Mouse (Mus musculus) forebrain, embryonic 11.5 days (tissue): Measurements from ENCODE around the gene Phlda1. TPM values are rescaled to one million over a fixed set of nuclear protein-coding genes. Genes with fewer than 3 reads are reported as not detected.
A peak's percentile ranks its signal among the peaks of the same experiment; 100 is the strongest.
"Not testable (repeated sequence)": the region's sequence is repeated elsewhere in the genome, so short reads cannot be mapped to it uniquely, and the experiment has no call there.

Source experiments
- ATAC-seq: fragments of 200-750 bp; cut with Nextera tagmentation; replicated peaks from 2 replicates; pipeline ENCODE4 v1.8.0; 2017; ENCODE audit warnings: moderate TSS enrichment; ENCODE audit not compliant: low FRiP score
- DNase-seq: peaks from one replicate; pipeline ENCODE4 v3.0.0-alpha.2; 2017; ENCODE audit warnings: low spot score
- H3K27ac ChIP-seq: fragments of 300-500 bp; sonication (generic); 2 replicates; pipeline ENCODE4 v1.5.1; 2014; ENCODE audit warnings: low read depth, low read length
- H3K27me3 ChIP-seq: fragments of 300-500 bp; sonication (generic); 2 replicates; pipeline ENCODE4 v1.6.1; 2014; ENCODE audit warnings: mild to moderate bottlenecking, low read length, mixed read lengths; ENCODE audit not compliant: control insufficient read depth, insufficient read depth
- H3K36me3 ChIP-seq: fragments of 300-500 bp; sonication (generic); 2 replicates; pipeline ENCODE4 v1.6.1; 2014; ENCODE audit warnings: mild to moderate bottlenecking, low read length, moderate library complexity, mixed read lengths; ENCODE audit not compliant: control insufficient read depth, insufficient read depth
- H3K4me1 ChIP-seq: fragments of 300-500 bp; sonication (generic); replicated peaks from 2 replicates; pipeline ENCODE4 v1.6.1; 2014; ENCODE audit warnings: low read length, mixed read lengths; ENCODE audit not compliant: control insufficient read depth, insufficient read depth
- H3K4me2 ChIP-seq: fragments of 300-500 bp; sonication (generic); 2 replicates; pipeline ENCODE4 v1.6.1; 2014; ENCODE audit warnings: low read depth, mild to moderate bottlenecking, low read length, moderate library complexity, mixed read lengths; ENCODE audit not compliant: severe bottlenecking
- H3K4me3 ChIP-seq: fragments of 300-500 bp; sonication (generic); 2 replicates; pipeline ENCODE4 v1.5.1; 2014; ENCODE audit warnings: low read depth, low read length
- H3K9ac ChIP-seq: fragments of 300-500 bp; sonication (generic); 2 replicates; pipeline ENCODE4 v1.6.1; 2014; ENCODE audit warnings: low read length
- H3K9me3 ChIP-seq: fragments of 300-500 bp; sonication (generic); 2 replicates; pipeline ENCODE4 v1.6.1; 2016; ENCODE audit warnings: low read length, mixed read lengths; ENCODE audit not compliant: control insufficient read depth
- WGBS: fragments of 180-500 bp; shearing (Covaris S2); extraction: QIAGEN DNeasy Blood & Tissue Kit; methylation state at CpG from one replicate; pipeline ENCODE4 v1.1.7; 2014; 5-methylcytosine and 5-hydroxymethylcytosine counted together
- polyA plus RNA-seq: library from polyadenylated mRNA; unstranded; fragments of >200 nt; fragmentation: Nextera tagmentation; extraction: Ambion mirVana; gene quantifications from 2 replicates; pipeline ENCODE4 v1.2.1, GENCODE M21; 2014

The Phlda1 gene
- polyA plus RNA-seq, 1 experiment from 2014 or later = 12.5 TPM

DNA sequence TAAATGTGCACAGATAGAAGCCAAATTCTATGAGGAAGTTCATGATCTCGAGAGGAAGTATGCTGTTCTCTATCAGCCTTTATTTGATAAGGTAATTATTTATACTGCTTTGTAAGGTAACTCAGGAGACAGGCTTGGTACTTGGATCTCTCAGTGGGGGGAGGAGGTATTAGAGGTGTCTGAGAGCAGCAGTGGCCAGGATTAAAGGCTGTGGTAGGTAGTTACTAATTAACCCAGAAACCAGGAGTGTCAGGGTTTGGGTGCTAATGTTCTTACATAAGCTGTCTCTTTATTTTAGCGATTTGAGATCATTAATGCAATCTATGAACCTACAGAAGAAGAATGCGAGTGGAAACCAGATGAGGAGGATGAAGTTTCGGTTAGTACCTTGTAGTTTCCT lies 16.0 kb upstream of the Phlda1 start:
- not testable (repeated sequence) for H3K4me2 ChIP-seq, DNase-seq, H3K27me3 ChIP-seq, H3K9ac ChIP-seq, H3K9me3 ChIP-seq, H3K27ac ChIP-seq, ATAC-seq, H3K4me3 ChIP-seq, H3K36me3 ChIP-seq, H3K4me1 ChIP-seq
- 91% methylated on average over 4 of the region's 4 CpGs for WGBS

DNA sequence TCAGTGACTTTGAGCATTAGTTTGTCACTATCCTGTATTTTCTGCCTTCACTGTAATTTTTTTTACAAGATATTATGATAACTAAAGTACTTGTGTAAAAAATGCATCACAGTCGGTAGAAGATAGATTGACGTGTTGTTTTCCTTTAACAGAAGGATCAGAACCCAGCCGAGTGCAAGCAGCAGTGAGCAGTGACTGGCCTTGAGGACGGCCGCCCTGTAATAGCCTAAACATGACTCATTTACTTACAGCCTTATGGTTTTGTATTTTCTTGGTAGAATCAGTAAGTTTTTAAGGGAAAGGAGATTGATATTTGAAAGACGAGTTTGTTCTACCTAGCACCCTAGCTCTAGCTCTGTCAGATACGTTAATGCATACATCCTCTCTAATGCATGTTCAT lies 10.2 kb upstream of the Phlda1 start:
- Histone ChIP-seq H3K9ac (no peak overlapping the region), H3K4me2 (no peak overlapping the region), H3K4me1 (no peaks in the 10 kb centered on the region), H3K27me3 (no peaks in the 10 kb centered on the region), H3K4me3 (no peak overlapping the region), H3K36me3 (peaks cover 16% of the 10 kb centered on the region; the same call in 1 of the 2 replicates), H3K27ac (no peak overlapping the region), H3K9me3 (no peaks in the 10 kb centered on the region)
- DNase-seq (no peak), ATAC-seq (no peak)
- 89% methylated on average over 7 of the region's 7 CpGs for WGBS

DNA sequence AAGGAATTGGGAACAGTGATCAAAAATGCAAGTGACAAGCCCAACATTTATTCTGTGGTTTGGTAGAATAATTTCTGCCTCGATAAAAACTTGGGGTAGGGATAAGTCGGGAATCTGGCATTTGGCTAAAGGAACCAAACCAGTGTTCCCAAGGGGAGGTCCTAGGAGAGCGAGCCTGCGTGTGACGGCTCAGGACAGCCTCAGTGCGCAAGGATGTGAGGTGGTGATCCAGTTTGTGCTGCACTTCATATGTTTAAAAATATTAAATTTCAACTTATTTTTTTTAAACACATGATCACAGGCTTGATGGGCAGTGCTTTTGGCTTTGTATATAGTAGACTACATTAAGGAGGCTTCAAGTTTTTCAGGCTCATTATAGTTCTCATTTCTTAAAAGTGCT lies 6.2 kb upstream of the Phlda1 start:
- no peak for ATAC-seq
- H3K27ac ChIP-seq = no peak overlapping the region
- no peaks in the 10 kb centered on the region for H3K27me3 ChIP-seq

DNA sequence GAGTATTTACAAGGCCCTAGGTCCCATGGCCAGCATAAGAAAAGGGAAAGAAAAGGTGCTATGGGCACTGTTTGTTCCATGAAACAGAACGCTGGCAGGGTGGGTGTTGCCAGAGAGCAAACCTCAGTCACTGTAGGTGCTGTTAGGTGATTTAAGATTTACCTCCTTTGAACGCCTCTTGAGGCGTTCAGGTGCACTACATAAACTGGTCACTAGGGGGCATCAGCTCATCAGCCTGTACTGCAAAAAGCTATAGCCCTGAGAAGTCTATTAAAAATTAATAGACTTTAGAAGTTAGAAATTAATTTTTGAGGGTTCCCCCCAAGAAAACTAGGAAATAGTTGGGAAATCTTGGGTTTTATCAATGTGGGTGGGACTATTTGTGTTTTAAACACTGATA lies 3.0 kb upstream of the Phlda1 start:
- peak; percentile 82 for DNase-seq
- no peak for ATAC-seq

More for the DNA sequence above, 6.2 kb upstream of the Phlda1 start:
- WGBS = 69% methylated on average over 6 of the region's 6 CpGs
- H3K4me3 ChIP-seq = no peak overlapping the region
- H3K4me2 ChIP-seq = no peak overlapping the region
- no peak for DNase-seq
- H3K36me3 ChIP-seq = peaks cover 6% of the 10 kb centered on the region; the same call in 1 of the 2 replicates
- H3K4me1 ChIP-seq = no peaks in the 10 kb centered on the region
- no peak overlapping the region for H3K9ac ChIP-seq
- no peaks in the 10 kb centered on the region for H3K9me3 ChIP-seq

DNA sequence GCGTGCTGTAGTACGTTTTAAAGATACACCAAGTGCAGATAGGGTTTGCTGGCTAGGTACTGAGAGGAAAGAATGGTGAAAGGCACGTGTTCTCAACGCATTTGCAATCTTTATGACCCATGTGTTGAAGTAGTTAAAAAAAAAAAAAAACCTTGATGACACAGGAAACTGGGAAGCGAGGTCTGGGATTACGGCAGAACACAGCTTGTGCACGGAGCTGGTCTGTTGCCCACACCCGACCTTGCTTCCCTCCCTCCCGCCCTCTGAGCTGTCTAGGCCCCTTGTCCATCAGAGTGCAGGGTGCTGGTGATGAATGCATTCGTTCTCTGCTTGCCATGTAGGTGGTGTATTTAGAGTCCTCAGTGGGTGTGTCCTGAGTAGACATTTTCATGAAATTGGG lies 2.4 kb upstream of the Phlda1 start:
- Histone ChIP-seq H3K4me3 (no peak overlapping the region), H3K36me3 (no peaks in the 10 kb centered on the region), H3K9me3 (no peaks in the 10 kb centered on the region), H3K4me2 (no peak overlapping the region), H3K27me3 (no peaks in the 10 kb centered on the region), H3K9ac (no peak overlapping the region), H3K27ac (no peak overlapping the region), H3K4me1 (no peaks in the 10 kb centered on the region)
- DNase-seq = no peak
- WGBS = 52% methylated on average over 10 of the region's 10 CpGs
- no peak for ATAC-seq

More for the DNA sequence above, 3.0 kb upstream of the Phlda1 start:
- Histone ChIP-seq H3K36me3 (peaks cover 3% of the 10 kb centered on the region; the same call in 1 of the 2 replicates), H3K4me1 (no peaks in the 10 kb centered on the region), H3K27ac (no peak overlapping the region), H3K4me3 (no peak overlapping the region), H3K9me3 (no peaks in the 10 kb centered on the region), H3K4me2 (no peak overlapping the region), H3K9ac (no peak overlapping the region), H3K27me3 (no peaks in the 10 kb centered on the region)
- 2% methylated on average over 3 of the region's 3 CpGs for WGBS

DNA sequence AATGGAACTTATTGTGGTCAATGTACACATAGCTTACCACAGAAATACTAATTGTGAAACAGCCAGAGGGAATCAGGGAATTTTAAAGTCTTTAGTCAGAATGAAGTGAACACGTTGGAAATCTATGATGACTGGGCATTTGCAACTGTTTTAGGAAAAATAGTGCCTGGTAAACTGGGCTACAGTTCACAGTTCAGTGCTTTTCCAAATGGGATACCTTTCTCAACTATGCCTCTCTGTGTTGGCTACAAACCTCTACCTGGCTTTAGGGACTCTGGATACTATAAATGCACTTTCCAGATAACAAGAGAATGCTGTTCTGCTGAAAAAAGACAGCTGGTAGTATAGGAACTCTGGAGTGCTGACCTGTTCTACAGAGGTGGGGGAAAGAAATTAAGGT lies 1.5 kb upstream of the Phlda1 start:
- no peak overlapping the region for H3K4me3 ChIP-seq
- no peak overlapping the region for H3K9ac ChIP-seq
- DNase-seq (no peak), ATAC-seq (no peak)
- no peaks in the 10 kb centered on the region for H3K36me3 ChIP-seq
- no peaks in the 10 kb centered on the region for H3K27me3 ChIP-seq
- H3K27ac ChIP-seq = no peak overlapping the region
- H3K9me3 ChIP-seq = no peaks in the 10 kb centered on the region
- H3K4me1 ChIP-seq = 0 out of 2 replicates have a peak, but pooled peaks cover 1% of the 10 kb centered on the region
- H3K4me2 ChIP-seq = no peak overlapping the region
- 85% methylated on average over 1 of the region's 1 CpGs for WGBS

DNA sequence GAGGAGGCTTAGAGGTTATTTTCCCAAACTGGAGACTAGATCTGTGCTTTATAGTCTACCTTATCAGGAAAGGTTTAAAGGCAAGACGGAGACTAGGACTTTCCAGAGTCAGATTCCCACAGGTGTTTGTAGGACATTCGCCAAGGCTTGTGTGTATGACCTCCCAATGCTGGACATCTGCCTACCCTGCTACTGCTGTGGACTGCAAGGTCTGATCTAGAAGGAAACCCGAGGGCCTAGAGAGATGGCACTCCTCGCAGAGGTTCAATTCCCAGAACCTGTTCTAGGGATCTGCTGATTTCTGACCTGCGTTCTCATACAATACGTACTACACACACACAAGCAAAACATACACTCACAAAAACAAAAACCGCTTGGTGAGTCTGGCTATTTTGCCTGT lies 680 bp upstream of the Phlda1 start:
- peak overlapping the region; percentile 95; the same call in 1 of the 2 replicates for H3K4me2 ChIP-seq

DNA sequence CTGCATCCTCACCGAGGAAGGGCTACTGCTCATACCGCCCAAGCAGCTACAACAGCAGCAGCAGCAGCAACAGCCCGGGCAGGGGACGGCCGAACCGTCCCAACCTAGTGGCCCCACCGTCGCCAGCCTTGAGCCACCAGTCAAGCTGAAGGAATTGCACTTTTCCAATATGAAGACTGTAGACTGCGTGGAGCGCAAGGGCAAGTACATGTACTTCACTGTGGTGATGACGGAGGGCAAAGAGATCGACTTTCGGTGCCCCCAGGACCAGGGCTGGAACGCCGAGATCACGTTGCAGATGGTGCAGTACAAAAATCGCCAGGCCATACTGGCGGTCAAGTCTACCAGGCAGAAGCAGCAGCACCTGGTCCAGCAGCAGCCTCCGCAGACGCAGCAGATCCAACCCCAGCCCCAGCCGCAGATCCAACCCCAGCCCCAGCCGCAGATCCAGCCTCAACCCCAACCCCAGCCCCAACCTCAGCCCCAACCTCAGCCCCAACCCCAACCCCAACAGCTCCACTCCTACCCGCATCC lies 907 bp downstream of the Phlda1 start:
- peak; percentile 42 for ATAC-seq
- Histone ChIP-seq H3K27me3 (no peaks in the 10 kb centered on the region), H3K4me3 (peak overlapping the region; percentile 68), H3K27ac (peak overlapping the region; percentile 64), H3K36me3 (no peaks in the 10 kb centered on the region), H3K4me1 (0 out of 2 replicates have a peak, but pooled peaks cover 2% of the 10 kb centered on the region), H3K9me3 (no peaks in the 10 kb centered on the region), H3K4me2 (peak overlapping the region; percentile 95), H3K9ac (peak overlapping the region; percentile 82)
- DNase-seq = peak; percentile 82
- WGBS = under 1% methylated on average over 23 of the region's 23 CpGs

More for the DNA sequence above, 680 bp upstream of the Phlda1 start:
- no peak overlapping the region for H3K27ac ChIP-seq
- H3K4me3 ChIP-seq = no peak overlapping the region
- DNase-seq = no peak
- no peak for ATAC-seq
- H3K4me1 ChIP-seq = 0 out of 2 replicates have a peak, but pooled peaks cover 2% of the 10 kb centered on the region
- H3K9ac ChIP-seq = no peak overlapping the region
- no peaks in the 10 kb centered on the region for H3K27me3 ChIP-seq
- 54% methylated on average over 7 of the region's 7 CpGs for WGBS
- H3K36me3 ChIP-seq = no peaks in the 10 kb centered on the region
- H3K9me3 ChIP-seq = no peaks in the 10 kb centered on the region
